Mouse (Mus musculus) heart, adult 18-20 months (tissue): ENCODE data around the gene P2rx3. TPM values are rescaled to one million over a fixed set of nuclear protein-coding genes. Genes with fewer than 3 reads are reported as not detected.
A peak's percentile ranks its signal among the peaks of the same experiment; 100 is the strongest.

Experiments
- DNase-seq, 2 experiments: peaks; one replicate each; pipeline ENCODE4 v3.0.0; 2021 to 2022; ENCODE audit warnings: mixed read lengths in 1 of 2
- long read RNA-seq, 2 experiments: library from polyadenylated mRNA; stranded (forward); transcript quantifications; one replicate each; pipeline ENCODE4 v2.0.0; 2021
- total RNA-seq, 2 experiments: library from RNA; stranded (reverse); gene quantifications; 2 replicates each; pipeline ENCODE4 v1.2.3; 2021

The P2rx3 gene
- total RNA-seq = under 1 TPM; 0.20 to 0.44 TPM
- long read RNA-seq, experiment 1 = 0 reads
- long read RNA-seq, experiment 2 = 0 reads

GRCm38 (mm10) chr2:85037047-85038026 is at the start of gene P2rx3, which contains the start of gene Ssrp1:
Gene P2rx3 (minus strand): TSS chr2:85037462.
Gene Ssrp1 (plus strand): TSS chr2:85037234.
- peak; percentile 93 to 95 for DNase-seq

GRCm38 (mm10) chr2:85073751-85074150 is 36.5 kb upstream of the P2rx3 start:
- DNase-seq = no peak

DNA sequence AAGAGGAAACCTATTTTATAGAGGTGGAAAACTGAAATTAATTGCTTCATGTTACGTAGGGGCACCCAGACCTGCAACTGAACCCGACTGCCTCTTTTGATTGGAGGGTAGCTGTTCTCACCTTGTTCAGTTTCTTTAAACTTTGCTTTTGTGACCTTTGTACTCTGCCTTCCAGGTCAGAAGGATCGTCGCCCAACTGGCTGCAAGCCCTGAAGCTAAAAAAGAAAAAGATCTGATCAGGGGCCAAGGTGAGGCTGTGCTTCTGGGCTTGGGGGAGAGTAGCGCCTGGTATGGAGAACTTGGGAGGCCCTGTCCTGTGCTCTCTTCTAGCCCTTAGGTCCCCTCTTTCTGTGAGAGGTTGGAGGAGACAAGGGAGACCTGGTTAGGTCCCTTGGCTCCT is 34.7 kb upstream of the P2rx3 start:
- DNase-seq = no peak

GRCm38 (mm10) chr2:85070086-85070485 is 32.8 kb upstream of the P2rx3 start:
- DNase-seq = no peak

- DNase-seq = no peak
These were observed 31.4 kb upstream of the P2rx3 start for GRCm38 (mm10) chr2:85068626-85069025.

DNA sequence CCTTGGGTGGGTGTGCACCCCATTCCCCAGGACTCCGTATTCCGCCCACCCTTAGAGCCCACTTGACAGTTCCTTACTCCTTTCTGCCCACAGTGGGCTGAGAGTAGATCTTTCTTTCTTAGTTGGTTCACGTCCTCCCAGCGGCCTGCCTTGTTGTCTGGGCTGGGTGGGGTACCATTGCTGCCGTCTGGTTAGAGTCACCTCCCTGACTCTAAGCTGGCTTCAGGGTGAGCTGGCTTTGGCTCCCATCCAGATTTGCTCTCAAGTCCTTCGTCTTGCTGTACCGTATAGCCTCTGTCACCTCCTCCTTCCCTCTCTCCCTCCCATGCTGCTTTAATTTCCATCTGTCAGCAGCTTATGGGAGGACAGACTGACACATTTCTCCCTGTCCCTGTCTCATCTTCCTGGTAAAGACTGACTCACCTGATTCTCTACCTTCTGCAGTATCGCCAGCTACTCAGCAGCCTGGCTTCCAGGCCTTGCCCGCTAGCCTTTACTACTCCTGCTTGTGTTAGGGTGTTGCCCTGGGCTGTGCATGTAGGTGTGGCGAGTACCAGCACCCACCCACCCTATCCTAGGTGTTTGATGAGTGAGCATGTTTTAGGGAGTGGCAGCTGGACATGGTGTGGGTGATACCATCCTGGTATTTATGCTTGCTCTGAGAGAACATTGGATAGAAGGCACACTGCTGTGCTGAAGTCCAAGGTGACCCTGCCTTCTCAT is 30.8 kb upstream of the P2rx3 start:
- no peak for DNase-seq

GRCm38 (mm10) chr2:85066937-85067336 is 29.7 kb upstream of the P2rx3 start:
- no peak for DNase-seq

GRCm38 (mm10) chr2:85065141-85065875 is 28.0 kb upstream of the P2rx3 start:
- DNase-seq = peak in 1 of 2 experiments; percentile 72

DNA sequence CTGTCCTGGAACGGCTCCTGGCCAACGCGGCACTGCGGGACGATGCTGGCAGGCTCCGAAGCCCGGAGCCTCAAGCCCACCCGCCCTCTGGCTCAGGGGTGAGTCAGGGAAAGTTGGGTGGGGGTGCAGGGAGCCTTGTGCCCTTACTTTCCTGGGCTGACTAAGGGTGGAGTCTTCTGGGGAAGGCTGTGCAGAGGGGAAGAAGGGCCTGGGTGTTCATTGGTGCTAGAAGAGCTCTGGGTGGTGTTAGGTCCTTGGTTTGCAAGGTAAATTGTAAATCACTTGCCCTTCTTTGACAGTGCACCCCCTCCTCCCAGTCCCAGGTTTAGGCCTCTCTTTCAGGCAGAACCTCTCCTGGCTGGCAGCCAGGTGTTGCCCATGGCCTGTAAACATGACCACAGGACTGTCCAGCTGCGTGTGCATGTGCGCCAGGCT is 23.9 kb upstream of the P2rx3 start:
- DNase-seq = peak; percentile 37 to 53

- DNase-seq = peak; percentile 73 to 88
These were observed 23.4 kb upstream of the P2rx3 start for GRCm38 (mm10) chr2:85060591-85061060.

GRCm38 (mm10) chr2:85059677-85060076 is 22.4 kb upstream of the P2rx3 start:
- DNase-seq = no peak

GRCm38 (mm10) chr2:85056711-85057110 is 19.4 kb upstream of the P2rx3 start:
- peak in 1 of 2 experiments; percentile 46 for DNase-seq

GRCm38 (mm10) chr2:85053192-85053816 is 16.0 kb upstream of the P2rx3 start:
- DNase-seq = no peak

GRCm38 (mm10) chr2:85050746-85051145 is 13.5 kb upstream of the P2rx3 start:
- DNase-seq = peak; percentile 58 to 67

DNA sequence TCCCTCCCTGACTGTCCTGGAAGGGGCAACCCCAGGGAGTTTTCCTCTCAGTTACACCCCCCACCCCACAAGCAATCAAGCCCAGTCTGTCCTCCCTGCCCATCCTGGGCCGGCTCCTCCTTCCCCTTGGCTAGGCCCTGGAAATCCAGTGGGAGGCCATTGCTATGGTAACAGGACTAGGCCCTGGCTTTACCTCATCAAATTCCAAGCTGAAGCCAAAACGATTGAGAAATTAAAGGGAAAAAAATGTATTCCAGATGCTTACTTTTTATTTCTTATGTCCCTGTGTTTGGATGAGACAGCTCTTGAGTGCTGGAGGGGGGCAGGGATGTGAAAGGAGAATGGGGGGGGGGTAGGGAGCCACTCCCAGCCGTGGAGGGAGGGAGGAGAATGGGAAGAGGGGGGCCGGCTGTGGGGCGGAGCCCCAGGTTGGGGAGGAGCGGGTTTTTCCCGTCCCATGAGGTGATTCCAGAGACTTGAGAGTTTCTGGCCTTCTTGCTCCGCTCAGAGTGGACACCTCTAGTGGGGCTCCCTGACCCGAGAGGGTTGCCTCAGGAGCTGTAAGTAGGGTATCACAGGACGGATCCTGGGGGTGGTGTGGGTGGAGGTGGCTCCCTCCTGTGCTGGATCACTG is 12.9 kb upstream of the P2rx3 start:
- DNase-seq = peak; percentile 87 to 91

DNA sequence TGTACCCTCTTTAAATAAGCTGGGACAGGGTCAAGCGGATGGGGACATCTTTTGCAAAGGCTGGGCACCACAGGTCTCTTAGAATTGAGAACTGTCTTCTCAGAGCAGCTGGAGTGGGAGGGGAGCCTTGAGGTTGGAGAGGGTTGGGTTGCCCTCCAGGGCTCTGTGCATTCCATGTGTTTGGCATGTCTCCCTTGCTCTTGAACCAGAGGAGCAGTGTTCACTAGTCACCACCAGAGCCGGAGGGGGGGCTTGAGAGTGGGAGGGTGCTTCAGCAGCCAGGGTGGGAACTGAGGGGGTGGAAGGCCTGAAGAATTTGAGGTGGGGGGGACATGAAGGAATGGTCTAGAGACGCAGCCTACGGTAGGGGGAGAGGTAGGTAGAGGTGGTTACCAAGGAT is 12.0 kb upstream of the P2rx3 start:
- DNase-seq = peak; percentile 38 to 54

DNA sequence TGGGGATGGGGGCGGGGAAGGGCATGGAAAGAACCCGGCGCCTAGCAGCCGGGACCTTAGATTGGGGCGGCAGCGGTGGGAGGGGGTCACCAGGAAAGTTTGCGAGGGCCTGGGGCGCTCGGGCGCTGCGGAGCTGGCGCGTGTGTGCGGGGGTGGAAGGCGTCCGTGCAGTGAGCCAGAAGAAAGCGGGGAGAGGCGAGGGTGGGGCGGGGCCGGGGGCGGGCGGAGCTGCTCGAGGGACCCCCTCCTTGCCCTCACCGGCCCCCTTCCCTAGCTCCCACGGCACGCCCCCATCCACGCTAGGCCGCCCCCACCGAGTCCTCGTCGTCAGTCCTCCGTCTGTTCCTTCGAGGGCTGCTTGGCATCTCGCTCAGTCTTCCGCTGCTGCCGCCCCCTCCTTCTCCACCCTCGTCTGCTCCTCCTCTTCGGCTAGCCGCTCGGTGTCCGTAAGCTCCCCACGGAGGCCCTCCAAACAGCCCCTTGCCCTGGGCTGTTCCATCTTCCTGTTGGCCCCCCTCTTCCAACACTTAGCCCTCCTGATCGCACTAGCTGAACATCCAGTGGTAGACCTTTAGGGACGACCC is 11.0 kb upstream of the P2rx3 start:
- DNase-seq = peak; percentile 80 to 84

- peak; percentile 99 to 100 for DNase-seq
These were observed 10.4 kb upstream of the P2rx3 start, which contains the start of gene Tnks1bp1 for GRCm38 (mm10) chr2:85047596-85048167. Gene Tnks1bp1 (plus strand): TSS chr2:85048022.

- DNase-seq = no peak
These were observed 9.8 kb upstream of the P2rx3 start for GRCm38 (mm10) chr2:85047081-85047480.

- no peak for DNase-seq
These were observed 9.0 kb upstream of the P2rx3 start for GRCm38 (mm10) chr2:85046222-85046621.
